Mouse (Mus musculus) liver, embryonic 14.5 days (tissue): ENCODE results near the gene Nt5e. TPM values are rescaled to one million over a fixed set of nuclear protein-coding genes. Genes with fewer than 3 reads are reported as not detected.
A peak's percentile ranks its signal among the peaks of the same experiment; 100 is the strongest.

ENCODE experiments used
- ATAC-seq: fragments of 200-750 bp; cut with Nextera tagmentation; 2 replicates; pipeline ENCODE4 v1.8.0; 2017; ENCODE audit warnings: moderate number of reproducible peaks, mild to moderate bottlenecking, moderate library complexity; ENCODE audit not compliant: insufficient read depth
- DNase-seq, 3 experiments: peaks; one replicate each; pipeline ENCODE4 v3.0.0-alpha.2; 2012 to 2013; ENCODE audit warnings: low read depth in 3 of 3, low spot score in 3 of 3
- H3K27ac ChIP-seq: fragments of 300-500 bp; sonication (generic); 2 replicates; pipeline ENCODE4 v1.5.1; 2014; ENCODE audit warnings: moderate library complexity, mild to moderate bottlenecking, control low read depth, inconsistent platforms
- H3K27me3 ChIP-seq: fragments of 300-500 bp; sonication (generic); 2 replicates; pipeline ENCODE4 v1.6.1; 2014; ENCODE audit warnings: mild to moderate bottlenecking, low read length, moderate library complexity; ENCODE audit not compliant: control insufficient read depth, insufficient read depth
- H3K36me3 ChIP-seq: fragments of 300-500 bp; sonication (generic); replicated peaks from 2 replicates; pipeline ENCODE4 v1.6.1; 2014; ENCODE audit warnings: low read depth; ENCODE audit not compliant: control insufficient read depth, insufficient read depth
- H3K4me1 ChIP-seq, 2 experiments: fragments of 200-500 bp in 1 of 2; fragments of 300-500 bp in 1 of 2; sonication (generic) in 1 of 2; replicated peaks; 2 replicates each; pipeline ENCODE4 v1.6.1; 2012 to 2014; ENCODE audit warnings: antibody characterized with exemption in 1 of 2, inconsistent platforms in 1 of 2, low read length in 1 of 2; ENCODE audit not compliant: control insufficient read depth in 2 of 2, insufficient read depth in 2 of 2
- H3K4me2 ChIP-seq: fragments of 300-500 bp; sonication (generic); 2 replicates; pipeline ENCODE4 v1.6.1; 2014; ENCODE audit warnings: low read depth, mild to moderate bottlenecking, control low read depth, moderate library complexity
- H3K4me3 ChIP-seq, 2 experiments: fragments of 200-500 bp in 1 of 2; fragments of 300-500 bp in 1 of 2; sonication (generic) in 1 of 2; 2 replicates each; pipeline ENCODE4 v1.5.1; 2012 to 2014; ENCODE audit warnings: low read depth in 2 of 2, low read length in 2 of 2, mild to moderate bottlenecking in 2 of 2, control low read depth in 1 of 2, inconsistent platforms in 1 of 2, moderate library complexity in 1 of 2; ENCODE audit not compliant: insufficient read depth in 1 of 2
- H3K9ac ChIP-seq: fragments of 300-500 bp; sonication (generic); replicated peaks from 2 replicates; pipeline ENCODE4 v1.6.1; 2014; ENCODE audit warnings: mild to moderate bottlenecking, control low read depth, moderate library complexity
- H3K9me3 ChIP-seq: fragments of 300-500 bp; sonication (generic); 2 replicates; pipeline ENCODE4 v1.6.1; 2016; ENCODE audit warnings: low read length, mixed read lengths; ENCODE audit not compliant: control insufficient read depth
- CTCF ChIP-seq: IDR thresholded peaks from 2 replicates; pipeline ENCODE4 v1.5.1; 2016; ENCODE audit warnings: antibody characterized with exemption, low read depth, control low read depth
- EP300 ChIP-seq: IDR thresholded peaks from 2 replicates; pipeline ENCODE4 v1.6.1; 2016; ENCODE audit warnings: antibody characterized with exemption, low read depth
- WGBS: fragments of 180-500 bp; shearing (Covaris S2); extraction: QIAGEN DNeasy Blood & Tissue Kit; methylation state at CpG from one replicate; pipeline ENCODE4 v1.1.7; 2014; ENCODE audit not compliant: insufficient replicate concordance; 5-methylcytosine and 5-hydroxymethylcytosine counted together
- polyA plus RNA-seq, 2 experiments: library from polyadenylated mRNA; depleted of rRNA in 1 of 2; stranded (reverse) in 1 of 2; unstranded in 1 of 2; fragments of >200 nt; fragmentation: Nextera tagmentation in 1 of 2; extraction: Ambion mirVana in 1 of 2; gene quantifications; 2 replicates each; pipeline versions ENCODE4 v1.2.1 to v1.2.3; 2012 to 2014

The Nt5e gene
- polyA plus RNA-seq, 2 experiments: 4.9 to 8.2 TPM

DNA sequence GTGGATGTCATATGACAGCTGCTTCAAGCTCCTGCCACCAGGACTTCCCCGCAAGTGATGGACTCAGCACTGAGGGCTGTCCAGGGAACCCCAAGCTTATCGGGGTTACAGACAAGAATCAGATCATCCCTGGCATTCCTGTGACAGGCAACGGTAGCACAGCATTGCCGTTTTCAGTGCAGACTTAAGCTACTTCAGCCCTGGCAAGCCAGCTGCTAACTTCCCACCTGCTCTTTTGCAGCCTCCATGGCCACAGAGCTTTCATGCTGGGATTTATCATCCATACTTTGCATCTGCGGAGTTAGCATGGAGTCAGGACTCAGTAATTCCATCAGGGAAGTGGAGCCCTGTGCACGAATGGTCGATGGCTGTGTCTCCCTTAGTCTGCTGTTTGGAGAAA lies 26.5 kb downstream of the Nt5e start:
- H3K36me3 ChIP-seq: no peaks in the 10 kb centered on the region
- no peak for ATAC-seq
- TF ChIP-seq EP300 (no peak), CTCF (no peak)
- H3K4me1 ChIP-seq: no peaks in the 10 kb centered on the region
- H3K27ac ChIP-seq: no peak overlapping the region
- no peak for DNase-seq
- no peaks in the 10 kb centered on the region for H3K27me3 ChIP-seq
- 69% methylated on average over 7 of the region's 7 CpGs for WGBS
- H3K4me3 ChIP-seq: no peak overlapping the region
- H3K9me3 ChIP-seq: no peaks in the 10 kb centered on the region
- H3K4me2 ChIP-seq: no peak overlapping the region
- H3K9ac ChIP-seq: no peak overlapping the region

DNA sequence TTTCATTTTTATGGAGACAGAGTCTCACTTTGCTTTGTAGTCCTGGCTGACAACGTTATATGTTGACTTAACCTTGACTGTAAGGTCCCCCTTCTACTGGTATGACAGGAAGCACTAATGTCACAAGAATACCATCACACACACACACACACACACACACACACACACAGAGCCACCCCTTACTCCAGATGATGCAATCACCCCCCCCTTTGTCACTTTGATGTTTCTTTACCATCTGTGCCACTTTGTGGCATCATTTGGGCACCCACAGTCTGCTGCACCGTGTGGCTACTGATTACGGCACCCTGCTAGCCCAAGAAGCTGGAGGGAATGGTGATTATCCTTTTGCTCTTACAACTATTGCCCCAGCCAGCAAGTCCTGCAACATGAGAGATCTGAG lies 30.2 kb downstream of the Nt5e start:
- no peak for ATAC-seq
- no peak overlapping the region for H3K4me3 ChIP-seq
- H3K4me1 ChIP-seq: peaks cover 0 to 14% of the 10 kb centered on the region in 2 experiments; a peak in 2 of 4 replicates
- no peak overlapping the region for H3K27ac ChIP-seq
- no peak for TF ChIP-seq EP300
- no peak for TF ChIP-seq CTCF
- H3K4me2 ChIP-seq: no peak overlapping the region
- H3K9me3 ChIP-seq: no peaks in the 10 kb centered on the region
- no peaks in the 10 kb centered on the region for H3K36me3 ChIP-seq
- H3K27me3 ChIP-seq: no peaks in the 10 kb centered on the region
- WGBS: 42% methylated on average over 3 of the region's 3 CpGs
- DNase-seq: no peak
- no peak overlapping the region for H3K9ac ChIP-seq

DNA sequence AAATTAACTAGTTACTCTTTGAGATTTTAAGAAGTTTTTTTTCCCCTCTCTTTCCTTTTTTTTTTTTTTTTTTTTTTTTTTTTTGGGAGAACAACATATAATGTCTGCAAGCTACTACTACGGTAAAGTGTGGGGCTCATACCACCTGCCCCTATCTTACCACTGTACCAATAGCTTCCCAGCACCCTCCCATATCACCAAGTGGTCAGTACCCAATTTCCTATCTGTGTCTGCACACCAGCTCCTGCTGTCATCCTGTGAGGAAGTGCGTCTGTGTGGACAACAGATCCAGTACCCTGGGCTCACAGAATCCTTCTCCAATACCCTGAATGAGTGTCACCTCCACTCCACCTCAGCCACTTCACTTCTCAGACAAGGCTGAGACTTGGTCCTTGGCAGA lies 32.1 kb downstream of the Nt5e start:
- TF ChIP-seq CTCF (no peak), EP300 (no peak)
- no peaks in the 10 kb centered on the region for H3K36me3 ChIP-seq
- no peaks in the 10 kb centered on the region for H3K9me3 ChIP-seq
- ATAC-seq (peak; percentile 27; the same call in 1 of the 2 replicates), DNase-seq (no peak)
- no peaks in the 10 kb centered on the region for H3K27me3 ChIP-seq
- no peak overlapping the region for H3K4me2 ChIP-seq
- 14% methylated on average over 2 of the region's 2 CpGs for WGBS
- H3K4me1 ChIP-seq: peaks cover 0 to 19% of the 10 kb centered on the region in 2 experiments; a peak in 2 of 4 replicates
- no peak overlapping the region for H3K9ac ChIP-seq
- no peak overlapping the region for H3K4me3 ChIP-seq
- no peak overlapping the region for H3K27ac ChIP-seq

DNA sequence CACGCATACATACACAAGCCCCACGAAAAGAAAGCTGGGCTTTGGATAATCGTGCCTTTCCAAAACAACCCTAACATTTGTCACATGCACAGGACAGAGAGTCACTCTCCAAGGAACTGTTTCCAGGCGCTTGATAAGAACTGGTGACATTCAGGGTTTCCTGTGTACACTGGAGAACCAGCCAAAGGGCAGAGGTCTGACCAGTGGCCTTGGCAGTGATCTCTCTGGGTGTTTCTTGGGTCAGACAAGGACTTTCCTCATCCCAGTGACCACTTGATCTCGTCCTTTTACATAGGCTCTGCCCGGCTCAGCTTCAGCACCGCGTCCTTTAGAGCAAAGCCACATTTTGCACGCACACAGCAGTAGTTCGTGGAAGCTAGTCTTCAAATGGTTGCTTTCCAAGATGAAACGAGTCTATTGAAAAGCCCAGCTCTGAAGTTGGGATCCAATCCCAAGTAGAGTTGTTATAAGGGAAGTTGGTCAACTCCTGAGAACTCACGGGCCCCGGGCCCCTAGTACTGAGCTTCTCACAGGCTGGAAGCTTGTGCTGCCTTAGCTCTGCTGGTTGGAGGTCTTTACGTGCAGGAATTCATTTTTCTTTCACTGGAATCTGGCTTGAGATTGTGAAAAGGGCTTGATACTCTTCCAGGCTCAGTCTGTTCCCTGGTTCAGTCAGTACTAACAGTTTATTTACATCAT lies 34.4 kb downstream of the Nt5e start:
- Histone ChIP-seq H3K4me2 (no peak overlapping the region), H3K4me3 (no peak overlapping the region), H3K9ac (no peak overlapping the region), H3K9me3 (no peaks in the 10 kb centered on the region), H3K27ac (no peak overlapping the region), H3K4me1 (peaks cover 0 to 19% of the 10 kb centered on the region in 2 experiments; a peak in 2 of 4 replicates), H3K36me3 (no peaks in the 10 kb centered on the region), H3K27me3 (no peaks in the 10 kb centered on the region)
- 33% methylated on average over 14 of the region's 14 CpGs for WGBS
- TF ChIP-seq EP300 (no peak), CTCF (no peak)
- ATAC-seq (0 out of 2 replicates have a peak, but pooled peaks have one; percentile 8), DNase-seq (no peak)

DNA sequence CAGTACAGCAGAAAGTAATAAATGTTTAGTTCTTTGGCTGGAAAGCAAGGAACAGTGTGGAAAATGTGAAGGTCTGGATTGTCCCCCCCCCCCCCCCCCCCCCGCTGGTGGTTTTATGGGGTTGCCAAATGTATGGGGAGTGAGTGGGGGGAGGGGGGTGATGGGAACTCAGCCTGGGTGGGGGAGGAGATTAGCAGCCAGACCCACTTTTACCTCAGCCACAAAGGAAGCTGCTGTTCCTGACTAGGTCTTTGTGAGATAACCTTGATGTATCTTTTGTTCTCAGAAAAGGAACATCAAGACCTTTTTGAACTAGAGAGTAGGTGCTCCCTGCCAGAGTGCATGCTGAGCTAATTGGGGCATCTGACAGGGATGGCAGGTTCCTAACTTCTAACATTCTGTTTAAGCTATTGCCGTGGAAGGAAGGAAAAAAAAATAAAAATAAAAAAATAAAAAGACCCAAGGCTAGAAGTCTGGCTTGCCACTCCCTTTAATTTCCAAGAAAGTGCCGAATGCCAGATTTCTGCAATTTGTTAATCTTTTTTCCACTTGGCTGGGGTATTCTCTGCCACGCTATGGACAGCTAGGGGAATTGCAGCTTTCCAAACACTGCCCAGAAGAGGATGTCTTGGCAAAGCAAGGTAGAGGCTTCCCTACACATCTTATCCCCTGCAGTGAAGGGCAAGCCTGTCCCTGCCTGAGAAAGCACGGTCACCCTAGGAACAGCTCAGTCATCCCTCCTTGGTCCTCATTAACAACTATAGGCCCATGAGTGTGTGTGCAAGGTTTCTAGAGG lies 35.3 kb downstream of the Nt5e start:
- WGBS: 25% methylated on average over 4 of the region's 5 CpGs
- DNase-seq (no peak), ATAC-seq (no peak)
- Histone ChIP-seq H3K4me1 (peaks cover 0 to 21% of the 10 kb centered on the region in 2 experiments; a peak in 2 of 4 replicates), H3K9ac (no peak overlapping the region), H3K9me3 (no peaks in the 10 kb centered on the region), H3K36me3 (no peaks in the 10 kb centered on the region), H3K4me3 (no peak overlapping the region), H3K4me2 (no peak overlapping the region), H3K27ac (no peak overlapping the region), H3K27me3 (no peaks in the 10 kb centered on the region)
- TF ChIP-seq EP300 (no peak), CTCF (no peak)
